Mouse (Mus musculus): ENCODE results near the gene Actl7b.

Actl7b gene

DNA sequence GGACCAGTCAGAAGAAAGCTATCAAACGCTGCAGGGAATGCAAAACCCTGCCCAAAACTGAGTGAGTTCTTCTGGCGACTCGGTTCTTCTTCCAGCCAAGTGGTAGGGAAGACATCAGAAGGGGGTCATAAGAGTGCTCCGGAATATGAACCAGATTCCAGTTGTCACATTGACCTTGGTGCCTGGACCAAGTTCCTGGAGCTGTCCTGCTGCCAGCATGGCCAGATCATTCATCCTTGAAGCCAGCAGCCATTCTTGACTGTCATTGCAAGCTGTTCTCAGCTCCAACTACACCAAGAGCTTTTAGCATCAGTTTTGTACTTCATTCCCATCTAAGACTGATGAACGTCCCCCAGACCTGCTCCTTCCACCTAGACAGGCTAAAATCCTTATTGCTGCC lies 24.4 kb downstream of the Actl7b start:
- no peak for DNase-seq (ENCODE audit: extremely low spot score, low read depth, low spot score)

DNA sequence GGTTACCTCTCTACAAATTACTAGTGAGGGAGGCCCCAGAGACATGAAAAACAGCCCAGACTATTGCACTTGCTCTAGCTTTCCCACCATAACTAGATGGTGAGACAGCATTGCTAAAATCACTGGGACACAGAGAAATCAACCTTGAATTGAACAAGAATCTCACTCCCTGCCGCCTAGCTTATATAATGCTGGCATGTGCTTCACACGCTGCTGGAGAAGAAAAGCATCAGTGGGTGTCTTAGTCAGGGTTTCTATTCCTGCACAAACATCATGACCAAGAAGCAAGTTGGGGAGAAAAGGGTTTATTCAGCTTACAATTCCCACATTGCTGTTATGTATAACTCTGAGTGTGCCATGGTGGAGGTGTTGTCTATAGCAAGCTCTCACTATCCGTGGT lies 28.1 kb downstream of the Actl7b start:
- DNase-seq (ENCODE audit: extremely low spot score, low read depth, low spot score), result no peak

DNA sequence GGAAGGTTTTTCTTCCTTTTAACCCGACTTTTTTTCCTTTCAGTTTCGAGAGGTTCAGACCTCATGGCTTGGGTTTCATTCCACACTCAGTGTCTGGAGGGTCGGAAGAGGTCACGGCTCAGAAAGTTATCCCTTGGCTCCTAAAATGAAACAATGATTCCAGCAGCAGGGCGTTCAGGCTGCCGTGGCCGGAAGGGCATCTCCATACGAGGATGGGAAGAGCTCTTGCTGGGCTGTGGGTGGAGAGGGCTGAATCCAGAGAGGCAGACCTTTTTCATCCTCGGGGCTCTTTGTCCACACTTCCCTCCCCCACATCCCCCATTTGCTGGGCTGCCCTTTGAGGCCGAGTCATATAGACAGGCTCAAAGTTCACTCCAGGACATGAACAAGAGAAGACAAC lies 39.0 kb downstream of the Actl7b start:
- DNase-seq (ENCODE audit: extremely low spot score, low read depth, low spot score), result no peak

GRCm38 (mm10) chr4:56698671-56699070 lies 42.6 kb downstream of the Actl7b start:
- no peak for DNase-seq (ENCODE audit: extremely low spot score, low read depth, low spot score)

- DNase-seq (ENCODE audit: extremely low spot score, low read depth, low spot score), result no peak
Measured at GRCm38 (mm10) chr4:56696401-56696800, 44.8 kb downstream of the Actl7b start.

Measured in hindlimb bud, embryonic 11.5 days (tissue).